Mouse (Mus musculus): ENCODE data around the gene Rab37.

Gene Rab37

GRCm38 (mm10) chr11:115085064-115085463 is 6.2 kb upstream of the Rab37 start:
- in situ Hi-C loops (cut with MboI, MseI) = no loop called here

GRCm38 (mm10) chr11:115086213-115086612 is 5.0 kb upstream of the Rab37 start:
- in situ Hi-C loops (cut with MboI, MseI) = no loop called here

GRCm38 (mm10) chr11:115089853-115090252 is 1.4 kb upstream of the Rab37 start:
- in situ Hi-C loops (cut with MboI, MseI) = loop anchor here (5.0 kb wide), 1 partner anchor 62 kb away; no protein-coding TSS in a partner anchor

GRCm38 (mm10) chr11:115092140-115092539 is 909 bp downstream of the Rab37 start:
- in situ Hi-C loops (cut with MboI, MseI) = loop anchor here (5.0 kb wide), 1 partner anchor 60 kb away; no protein-coding TSS in a partner anchor

- in situ Hi-C loops (cut with MboI, MseI) = no loop called here
Observed at GRCm38 (mm10) chr11:115098203-115098932, 7.1 kb downstream of the Rab37 start.

- in situ Hi-C loops (cut with MboI, MseI) = no loop called here
Observed at GRCm38 (mm10) chr11:115099241-115099840, 8.1 kb downstream of the Rab37 start.

- in situ Hi-C loops (cut with MboI, MseI) = no loop called here
Observed at GRCm38 (mm10) chr11:115100032-115100621, 8.9 kb downstream of the Rab37 start.

- in situ Hi-C loops (cut with MboI, MseI) = no loop called here
Observed at GRCm38 (mm10) chr11:115100741-115101140, 9.5 kb downstream of the Rab37 start.

- in situ Hi-C loops (cut with MboI, MseI) = no loop called here
Observed at GRCm38 (mm10) chr11:115101615-115102051, 10.4 kb downstream of the Rab37 start.

GRCm38 (mm10) chr11:115102116-115102515 is 10.9 kb downstream of the Rab37 start:
- in situ Hi-C loops (cut with MboI, MseI) = no loop called here

- in situ Hi-C loops (cut with MboI, MseI) = no loop called here
Observed at GRCm38 (mm10) chr11:115103470-115104413, 12.5 kb downstream of the Rab37 start.

- in situ Hi-C loops (cut with MboI, MseI) = no loop called here
Observed at GRCm38 (mm10) chr11:115104769-115105563, 13.7 kb downstream of the Rab37 start.

- in situ Hi-C loops (cut with MboI, MseI) = no loop called here
Observed at GRCm38 (mm10) chr11:115106638-115107037, 15.4 kb downstream of the Rab37 start.

GRCm38 (mm10) chr11:115107403-115107916 is 16.2 kb downstream of the Rab37 start:
- in situ Hi-C loops (cut with MboI, MseI) = no loop called here

- in situ Hi-C loops (cut with MboI, MseI) = no loop called here
Observed at GRCm38 (mm10) chr11:115108176-115108575, 16.9 kb downstream of the Rab37 start.

- in situ Hi-C loops (cut with MboI, MseI) = no loop called here
Observed at GRCm38 (mm10) chr11:115110271-115110670, 19.0 kb downstream of the Rab37 start.

GRCm38 (mm10) chr11:115112196-115112595 is 21.0 kb downstream of the Rab37 start:
- in situ Hi-C loops (cut with MboI, MseI) = no loop called here

GRCm38 (mm10) chr11:115119409-115119808 is 28.2 kb downstream of the Rab37 start:
- in situ Hi-C loops (cut with MboI, MseI) = no loop called here

GRCm38 (mm10) chr11:115128483-115128882 is 37.3 kb downstream of the Rab37 start:
- in situ Hi-C loops (cut with MboI, MseI) = no loop called here

- in situ Hi-C loops (cut with MboI, MseI) = no loop called here
Observed at GRCm38 (mm10) chr11:115129508-115130126, 38.4 kb downstream of the Rab37 start.

Measured in regulatory T cell (primary cell).